Mouse (Mus musculus) adrenal gland, postnatal 25 days (tissue): ENCODE results near the gene Clhc1. TPM values are rescaled to one million over a fixed set of nuclear protein-coding genes. Genes with fewer than 3 reads are reported as not detected.
A peak's percentile ranks its signal among the peaks of the same experiment; 100 is the strongest.
"Not testable (repeated sequence)": the region's sequence is repeated elsewhere in the genome, so short reads cannot be mapped to it uniquely, and the experiment has no call there.

Source experiments
- DNase-seq: peaks from one replicate; pipeline ENCODE4 v3.0.0; 2021; ENCODE audit warnings: mixed read lengths
- long read RNA-seq: library from polyadenylated mRNA; stranded (forward); transcript quantifications from one replicate; pipeline ENCODE4 v2.0.0, GENCODE M21; 2021
- total RNA-seq: library from RNA; stranded (reverse); gene quantifications from 2 replicates; pipeline ENCODE4 v1.2.3, GENCODE M21; 2021

Gene Clhc1
- total RNA-seq, result 0.58 and 0.95 TPM in 2 replicates
- long read RNA-seq, result 0 reads

GRCm38 (mm10) chr11:29547752-29548503 lies at the start of gene Clhc1, which contains the start of gene Rps27a:
TSS of gene Clhc1 (plus strand) at chr11:29547950.
TSS of gene Rps27a (minus strand) at chr11:29548109.
- peak; percentile 95 for DNase-seq

DNA sequence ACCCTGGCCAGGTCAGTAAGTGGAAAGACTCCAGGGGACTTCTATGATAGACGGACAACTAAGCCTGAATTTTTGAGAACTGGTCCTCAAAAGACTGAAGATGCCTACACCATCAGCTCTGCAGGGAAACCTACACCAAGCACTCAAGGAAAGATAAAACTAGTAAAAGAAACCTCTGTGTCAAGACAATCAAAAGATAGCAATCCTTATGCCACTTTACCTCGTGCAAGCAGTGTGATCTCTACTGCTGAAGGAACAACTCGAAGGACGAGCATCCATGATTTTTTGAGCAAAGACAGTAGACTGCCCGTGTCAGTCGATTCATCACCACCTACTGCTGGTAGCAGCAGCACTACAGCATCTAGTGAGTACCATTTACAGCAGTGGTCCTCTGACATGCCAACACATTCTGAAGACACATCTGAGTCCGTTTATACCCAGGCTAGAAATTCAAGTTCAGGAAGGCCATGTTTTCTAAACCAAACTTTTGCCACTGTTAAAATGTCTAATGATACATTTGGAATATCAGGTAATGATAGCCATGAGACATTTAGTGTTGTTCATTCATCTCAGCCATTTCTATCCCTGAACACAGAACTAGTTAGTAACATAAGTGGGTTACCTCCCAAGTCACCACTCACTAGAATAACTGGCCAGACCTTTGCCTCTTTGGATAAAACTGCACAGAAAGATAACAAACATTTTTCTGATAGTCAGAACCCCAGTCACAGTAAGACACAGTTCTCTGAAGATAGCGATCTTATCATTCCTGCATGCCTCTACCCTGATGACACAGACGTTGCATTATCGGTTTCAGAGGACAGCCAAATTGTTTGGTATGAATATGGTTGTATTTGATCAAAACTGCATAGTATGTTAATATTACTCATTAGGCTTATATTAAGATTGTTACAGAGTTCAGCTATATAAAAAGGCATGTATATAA lies 43.5 kb upstream of the Clhc1 start:
- DNase-seq, result no peak

DNA sequence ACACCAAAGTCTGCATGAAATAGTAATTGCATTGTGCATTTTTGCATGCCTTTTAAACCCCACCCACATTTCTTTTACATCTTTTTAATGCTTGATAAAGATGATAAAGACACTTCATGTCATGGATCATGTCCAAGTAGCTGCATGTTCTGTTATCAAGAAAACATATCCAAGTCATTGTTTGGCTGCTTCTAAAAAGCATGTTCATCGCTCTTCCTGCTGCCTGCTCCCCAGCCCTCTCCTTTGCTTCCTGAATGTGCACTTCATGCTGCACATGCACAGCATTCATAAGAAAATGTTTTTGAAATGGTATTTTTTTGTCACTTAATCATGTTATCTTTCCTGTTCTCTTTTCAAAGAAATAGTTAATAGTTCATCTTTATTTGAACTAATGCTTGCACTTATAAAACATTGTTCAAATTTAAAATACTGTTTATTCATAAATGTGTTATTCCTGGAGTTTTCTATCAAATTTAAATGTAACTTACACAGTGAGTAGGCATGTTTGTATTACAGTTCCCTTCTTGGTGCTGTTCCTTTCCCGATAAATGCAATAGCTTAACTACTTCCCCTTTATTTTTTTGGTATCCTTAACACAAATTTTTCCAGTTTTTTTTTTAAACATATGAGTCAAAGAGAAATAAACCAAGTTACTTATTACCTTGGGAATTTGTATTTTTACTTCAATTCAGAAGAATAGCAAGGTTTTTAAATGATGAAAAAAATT lies 42.7 kb upstream of the Clhc1 start:
- no peak for DNase-seq

DNA sequence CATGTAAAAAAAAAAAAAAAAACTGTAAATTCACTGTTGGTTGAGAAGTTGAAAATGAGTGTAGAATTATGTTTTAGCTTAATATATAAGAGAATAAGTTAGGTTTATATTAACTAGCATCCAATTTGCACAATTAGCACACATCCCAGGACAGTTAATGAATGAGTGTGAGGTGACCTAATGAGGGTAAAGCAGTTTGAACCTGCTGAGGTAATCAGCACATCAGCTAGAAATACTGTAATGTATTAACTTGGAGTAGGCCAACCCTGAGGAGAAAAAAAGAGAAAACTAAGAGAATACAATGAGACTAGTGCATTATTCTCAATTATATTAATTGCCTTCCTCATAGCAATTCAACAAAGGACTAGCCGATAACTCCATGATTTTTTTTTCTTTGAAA lies 38.3 kb upstream of the Clhc1 start:
- DNase-seq, result no peak

GRCm38 (mm10) chr11:29512818-29513535 lies 34.8 kb upstream of the Clhc1 start:
- no peak for DNase-seq

GRCm38 (mm10) chr11:29514325-29514681 lies 33.4 kb upstream of the Clhc1 start:
- DNase-seq, result no peak

DNA sequence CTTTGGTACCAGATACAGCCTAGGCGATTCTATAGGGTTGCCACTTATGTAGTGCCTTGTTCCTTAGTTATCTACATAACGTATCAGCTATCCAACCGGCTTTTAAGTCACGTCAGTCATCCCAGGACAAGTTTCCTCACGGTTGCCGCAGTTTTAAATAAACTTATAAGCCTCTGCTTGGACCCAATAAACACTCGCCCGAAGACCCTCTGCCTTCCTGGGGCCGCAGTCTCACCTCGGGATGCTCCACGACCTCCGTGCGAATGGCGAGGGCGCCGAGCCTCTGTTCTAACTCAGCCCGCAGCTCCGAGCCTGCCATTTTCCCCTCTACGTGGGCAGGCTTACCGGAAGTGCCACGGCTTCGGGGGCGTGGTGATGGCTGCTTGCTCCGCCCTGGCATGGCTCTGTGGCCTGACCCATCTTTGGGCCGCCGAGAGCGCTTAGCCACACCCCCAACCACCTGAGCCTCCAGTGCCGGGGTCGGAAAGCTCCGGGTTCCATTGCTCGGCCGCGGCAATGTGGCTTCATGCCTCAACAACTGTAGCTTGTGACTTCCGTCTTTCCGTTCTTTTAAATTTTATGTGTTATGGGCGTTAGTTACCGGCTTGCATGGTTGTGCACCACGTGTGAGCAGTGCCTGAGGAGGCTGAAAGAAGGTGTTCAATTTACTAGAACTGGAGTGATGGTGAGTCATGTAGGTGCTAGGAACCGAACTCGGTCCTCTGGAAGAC lies 32.9 kb upstream of the Clhc1 start, which contains the start of gene Prorsd1:
TSS of gene Prorsd1 (minus strand) at position 352 of the 731 bp plus-strand sequence.
- peak; percentile 92 for DNase-seq

DNA sequence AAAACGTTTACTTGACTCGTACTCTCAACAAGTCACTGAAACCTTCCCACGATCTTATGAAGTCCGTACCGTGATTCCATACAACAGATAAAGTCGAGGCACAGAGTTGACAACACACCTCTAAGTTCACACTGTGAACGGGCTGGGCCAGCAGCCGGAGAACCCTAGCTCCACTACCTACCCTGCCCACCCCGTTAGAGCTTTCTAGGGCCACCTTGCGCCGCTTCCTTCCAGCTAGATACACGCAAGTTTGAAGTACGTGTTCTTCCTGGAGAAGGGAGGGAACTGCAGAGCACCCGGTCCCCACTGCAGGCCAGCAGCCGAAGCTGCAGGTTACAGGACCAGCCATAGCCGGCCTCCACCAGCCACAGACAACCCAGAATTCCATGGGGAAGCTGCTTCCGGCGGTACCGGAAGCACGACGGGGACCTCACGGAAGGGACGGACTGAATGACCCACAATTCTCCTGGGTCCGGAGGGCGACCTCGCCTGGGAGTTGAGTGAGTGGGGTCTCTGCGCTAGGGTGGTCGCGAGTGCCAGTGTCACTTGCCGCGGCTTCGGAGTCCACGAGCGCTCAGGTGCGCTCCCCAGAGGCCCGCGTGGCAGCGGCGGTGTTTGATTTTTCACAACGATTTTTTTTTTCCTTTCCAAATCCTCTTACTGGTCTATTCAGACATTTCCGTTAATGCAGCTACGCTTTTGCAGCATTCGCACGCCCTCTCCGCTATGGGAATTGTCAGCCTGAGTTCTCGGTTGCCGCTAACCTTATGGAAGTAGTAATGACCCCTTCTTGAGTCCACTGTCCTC lies 21.6 kb upstream of the Clhc1 start, which contains the start of gene Mtif2:
TSS of gene Mtif2 (plus strand) at position 421 of the 807 bp plus-strand sequence.
- DNase-seq, result peak; percentile 75

GRCm38 (mm10) chr11:29538201-29538600 lies 9.5 kb upstream of the Clhc1 start:
- DNase-seq, result no peak

DNA sequence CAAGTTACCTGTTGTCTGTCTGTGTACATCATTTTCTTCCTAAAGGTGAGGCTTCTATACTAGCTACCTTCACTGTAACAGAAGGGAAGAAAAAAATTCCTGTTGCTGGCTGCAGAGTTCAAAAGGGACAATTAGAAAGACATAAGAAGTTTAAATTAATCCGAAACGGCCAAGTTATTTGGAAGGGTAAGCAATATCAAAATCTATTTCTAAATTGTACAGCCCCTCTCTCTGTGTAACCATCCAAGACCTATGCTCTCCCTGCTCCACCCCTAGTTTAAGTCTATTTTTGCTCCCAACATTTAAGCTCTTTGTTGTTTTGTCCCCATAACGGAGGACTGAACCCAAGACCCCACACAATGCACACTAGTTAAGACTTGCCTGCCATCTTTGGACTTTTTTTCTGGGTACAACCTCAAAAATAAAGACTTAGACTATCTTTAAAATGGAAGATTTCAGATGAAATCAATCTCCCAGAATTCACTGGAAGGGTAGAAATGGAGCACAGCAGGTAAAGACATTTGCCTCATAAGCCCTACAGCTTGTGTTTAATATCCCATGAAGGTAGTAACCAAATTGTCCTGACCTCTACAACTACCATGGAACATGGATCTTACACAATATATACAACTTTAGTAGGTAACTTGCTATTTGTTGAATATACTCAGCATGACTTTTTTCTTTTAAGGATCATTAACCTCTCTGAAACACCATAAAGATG lies 3.4 kb upstream of the Clhc1 start:
- no peak for DNase-seq

DNA sequence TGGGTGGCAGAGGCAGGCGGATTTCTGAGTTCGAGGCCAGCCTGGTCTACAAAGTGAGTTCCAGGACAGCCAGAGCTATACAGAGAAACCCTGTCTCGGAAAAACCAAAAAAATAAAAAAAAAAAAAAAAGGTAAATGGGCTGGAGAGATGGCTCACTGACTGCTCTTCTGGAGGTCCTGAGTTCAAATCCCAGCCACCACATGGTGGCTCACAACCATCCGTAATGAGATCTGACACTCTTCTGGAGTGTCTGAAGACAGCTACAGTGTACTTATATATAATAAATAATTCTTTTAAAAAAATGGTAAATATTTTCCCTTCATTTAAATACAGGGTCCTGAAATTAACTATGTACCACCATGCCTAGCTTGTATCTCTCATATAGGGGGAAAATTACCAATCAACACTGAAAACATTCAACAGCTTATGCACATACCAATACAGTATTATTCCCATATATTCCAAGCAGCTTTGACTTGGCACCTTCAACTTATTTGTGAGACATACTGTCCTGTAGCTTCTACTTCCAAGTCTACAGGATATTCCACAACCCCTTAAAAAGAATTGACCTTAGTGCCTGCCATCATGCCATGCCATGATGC lies 2.5 kb upstream of the Clhc1 start:
- not testable (repeated sequence) for DNase-seq

- DNase-seq, result not testable (repeated sequence)
Observed at GRCm38 (mm10) chr11:29546297-29546696, 1.5 kb upstream of the Clhc1 start.

DNA sequence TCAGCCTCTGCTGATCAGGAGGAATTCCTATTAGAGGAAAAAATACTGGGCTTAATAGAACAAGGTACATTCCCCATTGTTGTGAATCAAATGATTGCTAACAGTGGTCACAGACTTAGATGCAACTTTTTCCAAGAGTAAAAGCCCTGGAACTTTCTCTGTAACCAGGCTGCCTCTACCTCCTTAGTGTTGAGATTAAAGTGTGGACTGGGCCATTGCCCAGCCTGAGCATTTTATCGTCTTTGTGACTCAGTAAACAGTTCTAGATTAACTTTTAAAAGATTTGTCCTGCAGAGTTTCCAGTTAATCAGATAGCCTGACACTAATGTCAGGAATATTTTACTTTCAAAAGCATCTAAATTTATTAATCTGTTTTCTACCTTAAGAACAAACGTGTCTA lies 988 bp upstream of the Clhc1 start:
- no peak for DNase-seq

GRCm38 (mm10) chr11:29547249-29547751 lies 450 bp upstream of the Clhc1 start:
- DNase-seq, result no peak

DNA sequence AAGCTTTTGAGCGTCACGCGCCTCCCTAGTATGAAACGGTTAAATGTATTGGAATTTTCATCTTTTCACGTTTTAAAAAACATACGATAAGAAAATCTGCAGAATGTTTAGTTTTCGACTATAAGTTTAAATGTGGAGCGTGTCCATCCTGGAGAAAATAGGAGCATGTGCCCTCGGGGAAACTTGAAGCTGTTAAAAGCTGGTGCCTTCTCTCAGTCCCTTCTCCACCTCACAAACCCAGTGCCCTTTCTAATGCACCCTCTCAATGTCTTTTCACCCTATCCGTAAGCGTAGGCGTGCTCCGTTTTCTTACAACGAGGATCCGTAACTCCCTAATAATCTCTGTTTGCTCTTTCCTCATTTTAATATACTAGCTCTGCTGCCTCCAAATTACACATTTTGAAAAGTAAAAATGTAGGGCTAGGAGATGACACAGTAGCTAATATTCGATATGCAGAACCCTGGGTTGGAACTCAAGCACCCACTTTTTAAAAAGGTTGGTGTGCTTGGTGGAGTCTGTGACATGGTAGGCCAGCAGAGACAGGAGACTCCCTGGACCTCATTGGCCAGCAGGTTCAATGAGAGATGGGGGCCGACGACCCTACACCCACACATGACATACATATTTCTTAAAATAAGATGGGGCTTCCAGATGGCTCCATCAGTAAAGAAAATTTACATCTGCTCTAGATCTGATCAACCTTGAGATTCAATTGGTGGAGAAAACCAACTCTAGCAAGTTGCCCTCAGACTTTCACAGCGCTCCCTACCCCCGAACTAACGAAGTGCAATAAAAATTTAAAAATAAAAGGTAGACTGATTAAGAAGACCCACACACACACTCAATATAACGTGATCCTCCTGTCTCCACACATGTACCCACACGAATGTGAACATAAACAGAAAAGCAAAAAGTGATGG lies 1.0 kb downstream of the Clhc1 start:
- no peak for DNase-seq

GRCm38 (mm10) chr11:29549425-29549778 lies 1.7 kb downstream of the Clhc1 start:
- DNase-seq, result no peak

- no peak for DNase-seq
Observed at GRCm38 (mm10) chr11:29560452-29560851, 12.7 kb downstream of the Clhc1 start.

DNA sequence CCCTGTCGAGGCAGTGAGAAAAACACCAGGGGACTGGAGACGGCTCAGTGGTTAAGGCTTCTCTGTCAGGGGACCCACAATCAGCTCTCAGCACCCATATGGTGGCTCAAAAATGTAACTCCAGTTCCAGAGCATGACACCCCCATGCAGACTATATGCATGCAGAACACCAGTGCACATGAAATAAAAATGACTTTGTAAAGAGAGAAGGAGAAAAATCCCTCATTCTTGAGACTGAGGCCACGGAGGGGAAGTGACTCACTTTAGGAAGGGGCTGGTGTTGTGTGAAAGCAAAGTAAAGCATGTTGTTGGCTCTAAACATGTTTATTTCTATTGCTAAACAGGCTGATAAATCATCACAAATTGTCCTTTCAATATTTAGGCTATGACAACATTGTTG lies 13.2 kb downstream of the Clhc1 start:
- no peak for DNase-seq
